Mouse (Mus musculus): ENCODE measurements around the gene Babam2. TPM values are rescaled to one million over a fixed set of nuclear protein-coding genes. Genes with fewer than 3 reads are reported as not detected.

The Babam2 gene
- polyA plus RNA-seq, 1 experiment from 2014 or later, result 58.2 TPM

DNA sequence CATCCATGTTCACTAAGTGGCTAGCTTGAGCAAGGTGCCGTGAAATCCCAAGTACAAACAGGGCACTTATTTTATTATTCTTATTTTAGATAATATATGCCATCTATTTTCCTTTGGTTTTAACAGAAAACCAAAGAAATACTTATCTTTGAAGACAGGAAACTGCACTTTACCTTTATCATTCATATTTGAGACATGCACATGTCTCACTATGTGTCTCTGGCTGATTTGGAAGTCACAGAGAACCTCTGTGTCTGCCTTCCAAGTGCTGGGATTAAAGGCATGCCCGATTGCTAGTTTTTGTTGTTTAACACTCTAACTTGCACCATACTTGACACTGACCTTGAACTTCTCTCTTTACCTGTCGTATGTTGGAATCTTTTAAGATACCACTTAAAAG, 9.5 kb upstream of the Babam2 start:
- ATAC-seq (ENCODE audit: insufficient read depth, low FRiP score, low read depth), result no peak
- H3K27me3 ChIP-seq (replicated peaks), result no peaks in the 10 kb centered on the region
- no peak overlapping the region for H3K4me3 ChIP-seq (replicated peaks)
- no peak overlapping the region for H3K9ac ChIP-seq
- H3K36me3 ChIP-seq, result no peaks in the 10 kb centered on the region
- H3K4me2 ChIP-seq, result no peak overlapping the region
- no peaks in the 10 kb centered on the region for H3K4me1 ChIP-seq
- no peaks in the 10 kb centered on the region for H3K9me3 ChIP-seq
- 84% methylated on average over 3 of the region's 3 CpGs for WGBS
- no peak overlapping the region for H3K27ac ChIP-seq

DNA sequence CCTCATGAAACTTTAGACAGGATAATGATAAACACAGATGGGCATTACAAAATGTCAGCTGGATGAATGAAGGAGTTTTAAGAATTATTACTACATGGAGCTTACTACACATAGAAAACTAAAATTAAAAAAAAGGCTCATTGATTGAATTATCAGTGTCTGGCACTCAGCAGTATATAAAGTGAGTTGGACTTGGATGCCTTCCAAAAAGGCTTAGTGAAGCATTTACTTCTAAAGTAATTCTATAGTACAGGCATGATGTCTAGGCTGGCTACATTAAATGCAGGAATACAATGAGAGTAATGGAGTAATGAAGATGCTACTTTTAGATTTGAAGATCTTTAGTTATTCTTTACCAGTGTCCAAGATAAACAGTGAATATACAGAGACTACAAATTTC, 4.3 kb upstream of the Babam2 start:
- Histone ChIP-seq H3K27me3 (replicated peaks) (no peaks in the 10 kb centered on the region), H3K4me3 (replicated peaks) (no peak overlapping the region), H3K9me3 (no peaks in the 10 kb centered on the region), H3K4me1 (peaks cover 4% of the 10 kb centered on the region; the same call in 1 of the 2 replicates), H3K4me2 (no peak overlapping the region), H3K9ac (no peak overlapping the region), H3K36me3 (no peaks in the 10 kb centered on the region), H3K27ac (no peak overlapping the region)
- no peak for ATAC-seq (ENCODE audit: insufficient read depth, low FRiP score, low read depth)

DNA sequence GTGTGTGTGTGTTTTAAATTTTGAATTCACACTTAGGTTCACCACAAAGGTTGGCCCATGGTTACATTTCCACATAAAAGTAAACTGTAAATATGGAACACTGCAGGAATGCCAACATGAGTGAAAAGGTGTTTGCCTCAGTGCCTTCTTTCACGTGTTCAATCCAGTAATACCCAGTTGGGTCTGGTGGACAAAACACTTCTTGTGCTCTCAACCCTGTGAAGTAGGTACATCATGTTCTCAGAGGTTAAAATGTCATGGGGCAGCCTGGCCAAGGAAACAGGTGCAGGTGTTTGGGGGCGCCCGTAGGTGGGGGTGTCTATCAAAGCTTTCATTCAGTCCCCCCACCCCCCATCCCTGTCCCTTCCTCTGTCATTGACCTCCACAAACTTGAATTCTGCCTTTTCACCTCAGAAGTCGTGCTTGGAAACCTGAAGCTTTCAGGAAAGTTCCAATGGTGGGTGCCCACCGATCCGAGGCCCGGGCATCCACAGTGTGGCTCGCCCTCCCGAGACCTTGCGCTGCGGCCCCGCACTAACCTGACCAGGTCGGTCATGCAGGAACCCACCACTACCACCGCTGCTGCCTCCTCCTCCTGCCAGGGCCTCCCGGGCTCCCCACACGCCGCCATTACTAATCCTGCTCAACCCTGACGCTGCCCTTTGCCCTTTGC, 377 bp upstream of the Babam2 start, which contains the start of gene Rbks:
TSS of gene Rbks (minus strand) at position 657 of the 673 bp plus-strand sequence.
- ATAC-seq (ENCODE audit: insufficient read depth, low FRiP score, low read depth), result no peak

DNA sequence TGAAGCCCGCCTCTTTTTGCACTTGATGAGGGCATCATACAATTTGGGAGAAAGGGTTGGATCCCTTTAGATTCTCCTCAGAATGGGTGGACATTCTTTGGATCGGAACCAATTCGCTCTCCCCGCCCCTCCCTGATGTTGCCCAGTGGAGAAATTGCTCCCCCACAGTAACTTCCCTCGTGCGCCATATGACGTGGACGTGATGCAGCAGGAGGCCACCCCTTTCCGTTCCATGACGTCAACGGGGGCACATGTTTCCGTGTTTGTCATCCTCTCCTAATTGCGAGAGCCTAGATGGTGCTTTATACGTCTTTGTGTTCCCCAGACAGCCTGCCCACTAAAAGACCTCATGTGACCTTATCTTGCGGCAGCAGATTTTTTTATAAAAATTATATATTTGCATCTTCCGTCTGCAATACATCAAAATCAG, 828 bp downstream of the Babam2 start:
- Histone ChIP-seq H3K9me3 (no peaks in the 10 kb centered on the region), H3K27me3 (replicated peaks) (no peaks in the 10 kb centered on the region), H3K4me1 (peaks cover 4% of the 10 kb centered on the region; the same call in 1 of the 2 replicates), H3K4me3 (replicated peaks) (peak overlapping the region; percentile 90), H3K27ac (peak overlapping the region; percentile 97), H3K9ac (peak overlapping the region; percentile 86; the same call in 1 of the 2 replicates), H3K36me3 (0 out of 2 replicates have a peak, but pooled peaks cover 3% of the 10 kb centered on the region), H3K4me2 (peak overlapping the region; percentile 79)
- ATAC-seq (ENCODE audit: insufficient read depth, low FRiP score, low read depth), result peak; percentile 74
- WGBS, result 2% methylated on average over 16 of the region's 16 CpGs

More for the DNA sequence above, 377 bp upstream of the Babam2 start, which contains the start of gene Rbks:
- Histone ChIP-seq H3K36me3 (no peaks in the 10 kb centered on the region), H3K4me1 (peaks cover 4% of the 10 kb centered on the region; the same call in 1 of the 2 replicates), H3K4me2 (peak within 1 kb of the TSS; percentile 79), H3K9me3 (no peaks in the 10 kb centered on the region), H3K9ac (peak within 1 kb of the TSS; percentile 86), H3K27me3 (replicated peaks) (no peaks in the 10 kb centered on the region), H3K27ac (peak within 1 kb of the TSS; percentile 97), H3K4me3 (replicated peaks) (peak within 1 kb of the TSS; percentile 90)
- 7% methylated on average over 18 of the region's 18 CpGs for WGBS

DNA sequence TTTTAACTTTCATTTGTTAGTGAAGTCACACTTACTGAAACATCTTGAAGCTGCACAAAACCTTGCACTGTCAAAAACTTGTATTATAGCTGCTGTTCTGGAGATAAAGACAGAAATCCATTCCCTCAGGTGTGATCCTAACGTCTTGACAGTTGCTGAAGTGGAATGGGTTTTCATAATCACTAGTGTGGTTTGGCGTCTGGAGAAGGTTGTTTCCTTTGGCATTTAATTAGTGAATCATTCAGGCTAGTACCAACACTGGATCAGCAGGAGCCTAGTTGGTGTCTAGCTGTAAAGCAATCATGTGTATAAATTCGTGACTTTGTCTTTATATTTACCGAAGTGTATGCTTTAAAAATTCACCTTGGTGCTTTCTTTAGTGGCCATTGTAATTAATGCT, 1.4 kb downstream of the Babam2 start:
- Histone ChIP-seq H3K27me3 (replicated peaks) (no peaks in the 10 kb centered on the region), H3K36me3 (0 out of 2 replicates have a peak, but pooled peaks cover 3% of the 10 kb centered on the region), H3K9me3 (no peaks in the 10 kb centered on the region), H3K4me1 (peaks cover 4% of the 10 kb centered on the region; the same call in 1 of the 2 replicates), H3K4me2 (peak overlapping the region; percentile 79; the same call in 1 of the 2 replicates), H3K27ac (peak overlapping the region; percentile 26), H3K9ac (no peak overlapping the region), H3K4me3 (replicated peaks) (no peak overlapping the region)
- 56% methylated on average over 4 of the region's 4 CpGs for WGBS
- ATAC-seq (ENCODE audit: insufficient read depth, low FRiP score, low read depth), result no peak

DNA sequence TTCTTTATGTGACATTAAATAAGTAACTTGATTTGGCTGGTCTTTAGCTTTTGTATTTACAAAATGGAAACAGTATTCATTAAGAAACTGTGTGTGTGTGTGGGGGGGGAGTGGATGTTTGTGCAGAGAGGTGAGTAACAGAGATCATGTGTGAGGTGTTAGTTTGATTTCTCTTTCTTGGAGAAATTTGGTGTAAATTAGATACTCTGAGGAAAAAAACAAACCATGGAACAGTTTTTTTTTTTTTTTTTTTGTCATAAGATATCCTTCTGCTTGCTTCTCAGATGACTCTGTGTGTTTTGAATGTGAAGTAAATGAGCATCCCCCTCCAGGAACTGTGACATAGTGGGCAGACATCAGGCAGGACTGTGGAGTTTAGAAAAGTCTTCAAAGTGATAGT, 1.9 kb downstream of the Babam2 start:
- no peak overlapping the region for H3K4me3 ChIP-seq (replicated peaks)
- peaks cover 4% of the 10 kb centered on the region; the same call in 1 of the 2 replicates for H3K4me1 ChIP-seq
- ATAC-seq (ENCODE audit: insufficient read depth, low FRiP score, low read depth), result no peak
- H3K36me3 ChIP-seq, result 0 out of 2 replicates have a peak, but pooled peaks cover 3% of the 10 kb centered on the region
- H3K27ac ChIP-seq, result peak overlapping the region; percentile 26; the same call in 1 of the 2 replicates
- H3K4me2 ChIP-seq, result no peak overlapping the region
- H3K9ac ChIP-seq, result no peak overlapping the region
- no peaks in the 10 kb centered on the region for H3K9me3 ChIP-seq
- no peaks in the 10 kb centered on the region for H3K27me3 ChIP-seq (replicated peaks)

DNA sequence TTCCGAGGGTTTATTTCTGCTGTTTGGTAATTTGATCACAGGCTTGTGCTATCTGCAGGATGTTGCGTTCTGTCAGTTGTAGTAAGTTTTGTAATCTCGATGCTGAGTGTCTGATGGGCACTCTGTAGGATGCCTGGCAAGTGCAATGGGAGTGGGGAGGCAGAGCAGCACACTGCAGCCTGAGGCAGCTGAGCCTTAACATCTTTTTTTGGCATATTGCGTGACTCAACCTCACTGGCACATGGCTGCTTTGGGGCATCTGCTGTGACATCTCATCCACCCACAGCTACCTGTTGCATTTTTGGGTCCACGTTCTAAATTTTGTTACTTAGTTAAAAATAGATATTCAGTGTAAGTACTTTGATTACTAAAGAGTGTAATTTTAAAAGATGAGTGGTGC, 7.5 kb downstream of the Babam2 start:
- Histone ChIP-seq H3K27me3 (replicated peaks) (no peaks in the 10 kb centered on the region), H3K4me2 (no peak overlapping the region), H3K9ac (no peak overlapping the region), H3K4me1 (no peaks in the 10 kb centered on the region), H3K4me3 (replicated peaks) (no peak overlapping the region), H3K27ac (no peak overlapping the region), H3K9me3 (no peaks in the 10 kb centered on the region), H3K36me3 (0 out of 2 replicates have a peak, but pooled peaks cover 3% of the 10 kb centered on the region)
- WGBS, result 80% methylated on average over 5 of the region's 5 CpGs
- ATAC-seq (ENCODE audit: insufficient read depth, low FRiP score, low read depth), result no peak

DNA sequence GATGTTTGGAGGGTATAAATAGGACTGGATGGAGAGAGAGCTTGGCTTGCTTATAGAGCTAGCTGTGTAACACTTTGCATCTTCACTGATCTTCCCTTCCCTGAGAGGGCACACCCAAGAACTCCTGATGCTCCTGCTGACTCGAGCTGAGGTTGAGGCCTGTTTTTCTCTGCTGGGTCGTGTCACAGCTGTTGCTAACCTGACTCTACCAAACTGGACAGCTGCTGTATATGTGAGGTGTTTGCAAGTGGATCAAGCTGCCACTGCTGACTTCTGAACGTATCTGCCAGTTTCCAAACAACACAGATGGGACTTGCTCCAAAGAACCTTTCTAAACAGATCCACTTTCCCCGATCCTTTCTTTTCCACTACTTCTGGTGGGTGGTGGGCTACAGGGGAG, 9.3 kb downstream of the Babam2 start:
- no peak overlapping the region for H3K4me2 ChIP-seq
- no peaks in the 10 kb centered on the region for H3K4me1 ChIP-seq
- H3K27ac ChIP-seq, result no peak overlapping the region
- no peak for ATAC-seq (ENCODE audit: insufficient read depth, low FRiP score, low read depth)
- no peaks in the 10 kb centered on the region for H3K27me3 ChIP-seq (replicated peaks)
- no peak overlapping the region for H3K4me3 ChIP-seq (replicated peaks)
- H3K36me3 ChIP-seq, result 0 out of 2 replicates have a peak, but pooled peaks cover 3% of the 10 kb centered on the region
- 74% methylated on average over 4 of the region's 4 CpGs for WGBS
- no peak overlapping the region for H3K9ac ChIP-seq
- no peaks in the 10 kb centered on the region for H3K9me3 ChIP-seq

DNA sequence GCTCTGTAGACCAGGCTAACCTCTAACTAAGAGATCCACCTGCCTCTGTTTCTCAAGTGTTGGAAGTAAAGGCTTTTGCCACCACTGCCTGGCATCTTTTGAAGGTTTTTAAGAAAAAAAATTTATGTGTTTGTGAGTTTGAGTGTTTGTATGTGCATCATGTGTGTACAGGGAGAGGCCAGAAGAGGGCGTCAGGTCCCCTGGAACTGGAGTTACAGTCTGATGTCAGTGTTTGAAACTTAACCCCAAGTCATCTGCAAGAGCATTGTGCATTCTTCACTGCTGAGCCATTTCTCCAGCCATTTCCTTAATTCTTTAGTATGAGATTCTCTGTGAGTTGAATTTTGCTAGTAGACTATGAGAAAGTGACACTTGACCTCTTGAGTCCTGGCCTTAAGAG, 11.9 kb downstream of the Babam2 start:
- Histone ChIP-seq H3K9ac (no peak overlapping the region), H3K9me3 (no peaks in the 10 kb centered on the region), H3K27me3 (replicated peaks) (no peaks in the 10 kb centered on the region), H3K4me1 (no peaks in the 10 kb centered on the region; the same call in 1 of the 2 replicates), H3K36me3 (no peaks in the 10 kb centered on the region), H3K27ac (no peak overlapping the region), H3K4me3 (replicated peaks) (no peak overlapping the region), H3K4me2 (no peak overlapping the region)
- ATAC-seq (ENCODE audit: insufficient read depth, low FRiP score, low read depth), result no peak
- WGBS, result 79% methylated on average over 1 of the region's 1 CpGs

DNA sequence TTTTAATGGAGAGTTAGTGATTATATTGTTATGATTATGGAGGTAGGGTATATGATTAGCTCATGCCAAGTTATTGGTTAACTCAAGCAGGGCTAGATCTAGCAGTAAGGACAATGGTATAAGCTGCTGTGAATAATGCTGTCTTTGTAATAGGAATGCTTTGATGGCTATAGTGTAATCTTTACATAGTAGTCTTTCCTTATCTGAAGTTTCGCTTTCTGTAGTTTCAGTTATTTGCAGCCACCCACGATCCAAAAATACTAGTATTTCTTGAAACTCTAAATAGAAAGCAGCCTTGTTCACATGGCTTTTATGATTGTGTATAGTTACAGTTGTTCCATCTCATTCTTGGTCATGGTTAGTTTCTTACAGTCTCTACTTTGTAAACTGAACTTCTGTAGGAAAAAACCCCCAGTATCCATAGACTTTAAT, 15.8 kb downstream of the Babam2 start:
- Histone ChIP-seq H3K9me3 (no peaks in the 10 kb centered on the region), H3K9ac (no peak overlapping the region), H3K36me3 (no peaks in the 10 kb centered on the region), H3K4me2 (no peak overlapping the region), H3K4me3 (replicated peaks) (no peak overlapping the region), H3K27ac (peak overlapping the region; percentile 97), H3K27me3 (replicated peaks) (no peaks in the 10 kb centered on the region), H3K4me1 (peaks cover 2% of the 10 kb centered on the region; the same call in 1 of the 2 replicates)
- WGBS, result 66% methylated on average over 2 of the region's 2 CpGs
- peak; percentile 92 for ATAC-seq (ENCODE audit: insufficient read depth, low FRiP score, low read depth)

DNA sequence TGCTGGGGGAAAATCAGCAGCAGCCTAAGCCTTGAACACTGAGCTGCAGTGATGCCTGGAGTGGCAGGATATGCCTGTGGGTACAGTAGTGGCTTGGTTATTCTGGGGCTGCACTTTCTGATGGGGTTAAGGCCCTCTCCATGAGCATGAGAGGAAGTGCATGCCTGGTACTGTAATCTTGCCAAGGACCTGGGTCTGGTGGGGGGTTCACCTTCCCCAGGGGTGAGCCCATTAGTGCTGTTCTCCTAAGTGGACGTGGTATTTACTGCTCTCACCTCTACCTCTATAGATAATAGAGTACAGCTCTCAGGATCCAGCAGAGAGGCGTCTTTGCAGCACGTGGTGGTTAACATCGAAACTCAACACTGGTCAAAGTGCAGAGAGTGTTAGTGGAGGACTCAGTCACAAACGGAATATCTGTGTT, 16.4 kb downstream of the Babam2 start:
- no peak overlapping the region for H3K9ac ChIP-seq
- H3K9me3 ChIP-seq, result no peaks in the 10 kb centered on the region
- peak; percentile 37; the same call in 1 of the 2 replicates for ATAC-seq (ENCODE audit: insufficient read depth, low FRiP score, low read depth)
- no peaks in the 10 kb centered on the region for H3K27me3 ChIP-seq (replicated peaks)
- no peaks in the 10 kb centered on the region for H3K36me3 ChIP-seq
- peaks cover 2% of the 10 kb centered on the region; the same call in 1 of the 2 replicates for H3K4me1 ChIP-seq
- H3K4me3 ChIP-seq (replicated peaks), result no peak overlapping the region
- peak overlapping the region; percentile 97 for H3K27ac ChIP-seq
- WGBS, result 50% methylated on average over 5 of the region's 5 CpGs
- H3K4me2 ChIP-seq, result no peak overlapping the region

DNA sequence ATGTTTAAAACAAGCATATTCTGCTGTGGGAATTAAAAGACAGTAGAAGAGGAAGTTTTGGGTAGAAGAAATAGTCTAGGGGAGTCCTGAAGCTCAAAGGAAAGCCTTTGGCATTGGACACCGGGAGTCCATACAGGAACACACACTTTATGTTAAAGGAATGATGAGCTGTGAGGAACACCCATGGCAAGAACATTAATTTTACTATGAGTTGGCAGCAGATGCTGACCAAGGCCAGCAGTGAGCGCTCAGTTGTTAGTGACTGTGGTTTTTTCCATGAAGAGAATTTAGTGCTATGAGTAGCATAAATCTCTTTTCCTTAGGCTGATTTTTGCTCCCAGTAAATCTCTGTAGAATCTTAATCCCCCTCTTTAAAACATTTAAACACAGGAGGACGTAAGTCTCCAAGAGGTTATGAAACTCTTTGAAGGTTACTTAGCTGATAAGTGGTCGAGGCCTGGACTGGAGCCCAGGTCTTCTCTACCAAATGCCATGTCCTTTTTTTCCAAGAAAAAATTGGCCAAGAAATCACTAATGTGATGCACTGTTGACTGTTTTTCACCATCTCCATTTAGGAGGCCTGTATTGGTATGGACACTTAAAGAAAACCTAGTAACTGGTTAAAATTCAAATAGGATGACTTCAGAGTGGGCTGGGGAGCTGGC, 18.1 kb downstream of the Babam2 start:
- Histone ChIP-seq H3K9me3 (no peaks in the 10 kb centered on the region), H3K9ac (no peak overlapping the region), H3K36me3 (no peaks in the 10 kb centered on the region), H3K4me2 (no peak overlapping the region), H3K27me3 (replicated peaks) (no peaks in the 10 kb centered on the region), H3K27ac (peak overlapping the region; percentile 57), H3K4me1 (peaks cover 2% of the 10 kb centered on the region; the same call in 1 of the 2 replicates), H3K4me3 (replicated peaks) (no peak overlapping the region)
- 38% methylated on average over 4 of the region's 4 CpGs for WGBS
- ATAC-seq (ENCODE audit: insufficient read depth, low FRiP score, low read depth), result no peak
